ENCODE assay signal across 9 mouse cellular contexts in genomic region chr7:112603496-112604170, GRCm38 (mm10).
A peak's percentile ranks its signal among the peaks of the same experiment; 100 is the strongest.
DNase-seq lines count a peak whose midpoint lies in the region; ATAC-seq lines count a peak whose summit lies in the region.
"Had no signal": no experiment of that assay in that cellular context is flagged by ENCODE, and none has a peak within 500 bp of the region (broad histone marks: within the 10 kb centered on the region; RNA-seq: fewer than 3 reads in every experiment).

No protein-coding gene starts in this region.

- ATAC-seq in forebrain, embryonic 16.5 days: peak; percentile 61

- DNase-seq in left cerebral cortex, postnatal 4 days: peak; percentile 34
- no peak for DNase-seq in left cerebral cortex, postnatal 10 days (ENCODE audit: extremely low spot score in 1 of 2, low spot score in 2 of 2)
- peak; percentile 47 for DNase-seq in heart, postnatal 4 days
- DNase-seq in lung, postnatal 10 days: peak; percentile 50
- no peak for DNase-seq in cerebellum, adult 11 months
- DNase-seq in thymus, postnatal 25 days: no peak
- DNase-seq: thymus, adult 2 months had no signal

- no peak overlapping the region for H3K4me3 ChIP-seq in forebrain, embryonic 16.5 days (replicated peaks; ENCODE audit: low read length)
- H3K4me3 ChIP-seq: myocyte had no signal

- no peaks in the 10 kb centered on the region for H3K27me3 ChIP-seq in forebrain, embryonic 16.5 days (replicated peaks; ENCODE audit: control insufficient read depth, insufficient read depth, low read length)

- peaks cover 21% of the 10 kb centered on the region for H3K4me1 ChIP-seq in forebrain, embryonic 16.5 days (replicated peaks; ENCODE audit: control insufficient read depth, insufficient read depth, low read length)

- intact Hi-C loops in left cerebral cortex, postnatal 4 days (cut with DNase I): no loop called here
- intact Hi-C loops in left cerebral cortex, postnatal 10 days (cut with DNase I): no loop called here

- H3K27ac ChIP-seq in forebrain, embryonic 16.5 days (ENCODE audit: low read length): peak overlapping the region; percentile 61

- H3K4me2 ChIP-seq in forebrain, embryonic 16.5 days (ENCODE audit: low read length): no peak overlapping the region

- no peaks in the 10 kb centered on the region for H3K9me3 ChIP-seq in forebrain, embryonic 16.5 days (ENCODE audit: control insufficient read depth, low read length)

- H3K9ac ChIP-seq in forebrain, embryonic 16.5 days (replicated peaks; ENCODE audit: low read depth, low read length): no peak overlapping the region

- no peaks in the 10 kb centered on the region for H3K36me3 ChIP-seq in forebrain, embryonic 16.5 days (ENCODE audit: control insufficient read depth, insufficient read depth)

- WGBS in forebrain, embryonic 16.5 days: 41% methylated on average over 10 of the region's 10 CpGs

Comparison
In these comparisons a context has a peak if more than half of its experiments do, and no peak if none do; other contexts are left out.
1. DNase-seq: peak in left cerebral cortex, postnatal 4 days (single experiment), heart, postnatal 4 days (single experiment) and lung, postnatal 10 days (single experiment); none in left cerebral cortex, postnatal 10 days (0 of 2), cerebellum, adult 11 months (single experiment) and thymus, postnatal 25 days (single experiment).